Mouse (Mus musculus): ENCODE results near the gene Teddm1b.

GRCm38 (mm10) chr1:153898989-153899730, 25.0 kb downstream of the Teddm1b start:
- no peak for TF ChIP-seq POLR2A (IDR thresholded peaks at IDR 0.05; ENCODE audit: borderline replicate concordance, extremely low read depth, low read depth, low read length)
- no peak for TF ChIP-seq CTCF (IDR thresholded peaks at IDR 0.05; ENCODE audit: insufficient read depth, low read length)

Measured in lung, adult 2 months (tissue).